Mouse (Mus musculus): Measurements from ENCODE around the gene Gm20662. TPM values are rescaled to one million over a fixed set of nuclear protein-coding genes. Genes with fewer than 3 reads are reported as not detected.

The Gm20662 gene
- polyA plus RNA-seq, 1 experiment from 2014 or later, result 0.96 TPM

GRCm38 (mm10) chr9:108067900-108068299 is 71.8 kb downstream of the Gm20662 start:
- Histone ChIP-seq H3K9ac (ENCODE audit: low read length) (no peak overlapping the region), H3K27me3 (ENCODE audit: control insufficient read depth, insufficient read depth, low read length) (no peaks in the 10 kb centered on the region), H3K9me3 (ENCODE audit: control insufficient read depth, low read length) (no peaks in the 10 kb centered on the region), H3K4me1 (ENCODE audit: control insufficient read depth, insufficient read depth, low read length) (no peaks in the 10 kb centered on the region), H3K4me3 (ENCODE audit: low read depth, low read length) (no peak overlapping the region), H3K27ac (replicated peaks; ENCODE audit: low read depth, low read length) (no peak overlapping the region), H3K36me3 (ENCODE audit: control insufficient read depth, insufficient read depth, low read length) (peaks cover 13% of the 10 kb centered on the region), H3K4me2 (ENCODE audit: low read depth, severe bottlenecking) (no peak overlapping the region)
- peak; percentile 45; the same call in 1 of the 2 replicates for ATAC-seq (ENCODE audit: insufficient number of reproducible peaks, low FRiP score, low TSS enrichment, low read depth)
- 16% methylated on average over 8 of the region's 8 CpGs for WGBS
- DNase-seq (ENCODE audit: low spot score), result peak; percentile 94

- no peak overlapping the region for H3K9ac ChIP-seq (ENCODE audit: low read length)
- no peak for DNase-seq (ENCODE audit: low spot score)
- peaks cover 12% of the 10 kb centered on the region for H3K36me3 ChIP-seq (ENCODE audit: control insufficient read depth, insufficient read depth, low read length)
- no peak overlapping the region for H3K4me2 ChIP-seq (ENCODE audit: low read depth, severe bottlenecking)
- no peaks in the 10 kb centered on the region for H3K27me3 ChIP-seq (ENCODE audit: control insufficient read depth, insufficient read depth, low read length)
- H3K4me1 ChIP-seq (ENCODE audit: control insufficient read depth, insufficient read depth, low read length), result no peaks in the 10 kb centered on the region
- WGBS, result 95% methylated on average over 9 of the region's 9 CpGs
- no peaks in the 10 kb centered on the region for H3K9me3 ChIP-seq (ENCODE audit: control insufficient read depth, low read length)
- no peak overlapping the region for H3K27ac ChIP-seq (replicated peaks; ENCODE audit: low read depth, low read length)
- H3K4me3 ChIP-seq (ENCODE audit: low read depth, low read length), result no peak overlapping the region
- ATAC-seq (ENCODE audit: insufficient number of reproducible peaks, low FRiP score, low TSS enrichment, low read depth), result no peak
These were observed 72.9 kb downstream of the Gm20662 start for GRCm38 (mm10) chr9:108069007-108069406.

GRCm38 (mm10) chr9:108069529-108069928 is 73.4 kb downstream of the Gm20662 start:
- no peak for ATAC-seq (ENCODE audit: insufficient number of reproducible peaks, low FRiP score, low TSS enrichment, low read depth)
- 93% methylated on average over 7 of the region's 7 CpGs for WGBS
- peaks cover 12% of the 10 kb centered on the region for H3K36me3 ChIP-seq (ENCODE audit: control insufficient read depth, insufficient read depth, low read length)

GRCm38 (mm10) chr9:108071801-108072200 is 75.7 kb downstream of the Gm20662 start:
- H3K9me3 ChIP-seq (ENCODE audit: control insufficient read depth, low read length), result no peaks in the 10 kb centered on the region
- no peaks in the 10 kb centered on the region for H3K27me3 ChIP-seq (ENCODE audit: control insufficient read depth, insufficient read depth, low read length)
- DNase-seq (ENCODE audit: low spot score) (no peak), ATAC-seq (ENCODE audit: insufficient number of reproducible peaks, low FRiP score, low TSS enrichment, low read depth) (no peak)
- peaks cover 12% of the 10 kb centered on the region for H3K36me3 ChIP-seq (ENCODE audit: control insufficient read depth, insufficient read depth, low read length)
- no peak overlapping the region for H3K4me3 ChIP-seq (ENCODE audit: low read depth, low read length)
- H3K4me1 ChIP-seq (ENCODE audit: control insufficient read depth, insufficient read depth, low read length), result no peaks in the 10 kb centered on the region
- WGBS, result 83% methylated on average over 4 of the region's 4 CpGs
- H3K27ac ChIP-seq (replicated peaks; ENCODE audit: low read depth, low read length), result no peak overlapping the region
- H3K9ac ChIP-seq (ENCODE audit: low read length), result no peak overlapping the region
- no peak overlapping the region for H3K4me2 ChIP-seq (ENCODE audit: low read depth, severe bottlenecking)

More at GRCm38 (mm10) chr9:108069529-108069928, 73.4 kb downstream of the Gm20662 start:
- Histone ChIP-seq H3K9me3 (ENCODE audit: control insufficient read depth, low read length) (no peaks in the 10 kb centered on the region), H3K4me3 (ENCODE audit: low read depth, low read length) (no peak overlapping the region), H3K27ac (replicated peaks; ENCODE audit: low read depth, low read length) (no peak overlapping the region), H3K4me2 (ENCODE audit: low read depth, severe bottlenecking) (no peak overlapping the region), H3K9ac (ENCODE audit: low read length) (no peak overlapping the region), H3K27me3 (ENCODE audit: control insufficient read depth, insufficient read depth, low read length) (no peaks in the 10 kb centered on the region), H3K4me1 (ENCODE audit: control insufficient read depth, insufficient read depth, low read length) (no peaks in the 10 kb centered on the region)
- no peak for DNase-seq (ENCODE audit: low spot score)

GRCm38 (mm10) chr9:108072481-108072924 is 76.4 kb downstream of the Gm20662 start:
- Histone ChIP-seq H3K4me1 (ENCODE audit: control insufficient read depth, insufficient read depth, low read length) (no peaks in the 10 kb centered on the region), H3K27me3 (ENCODE audit: control insufficient read depth, insufficient read depth, low read length) (no peaks in the 10 kb centered on the region), H3K4me3 (ENCODE audit: low read depth, low read length) (no peak overlapping the region), H3K27ac (replicated peaks; ENCODE audit: low read depth, low read length) (no peak overlapping the region), H3K4me2 (ENCODE audit: low read depth, severe bottlenecking) (no peak overlapping the region), H3K9me3 (ENCODE audit: control insufficient read depth, low read length) (no peaks in the 10 kb centered on the region), H3K36me3 (ENCODE audit: control insufficient read depth, insufficient read depth, low read length) (peaks cover 12% of the 10 kb centered on the region), H3K9ac (ENCODE audit: low read length) (no peak overlapping the region)
- ATAC-seq (ENCODE audit: insufficient number of reproducible peaks, low FRiP score, low TSS enrichment, low read depth) (no peak), DNase-seq (ENCODE audit: low spot score) (no peak)
- WGBS, result 58% methylated on average over 9 of the region's 9 CpGs

- H3K27me3 ChIP-seq (ENCODE audit: control insufficient read depth, insufficient read depth, low read length), result no peaks in the 10 kb centered on the region
- peaks cover 12% of the 10 kb centered on the region for H3K36me3 ChIP-seq (ENCODE audit: control insufficient read depth, insufficient read depth, low read length)
- no peak overlapping the region for H3K4me2 ChIP-seq (ENCODE audit: low read depth, severe bottlenecking)
- no peak overlapping the region for H3K27ac ChIP-seq (replicated peaks; ENCODE audit: low read depth, low read length)
- no peaks in the 10 kb centered on the region for H3K9me3 ChIP-seq (ENCODE audit: control insufficient read depth, low read length)
- peaks cover 2% of the 10 kb centered on the region for H3K4me1 ChIP-seq (ENCODE audit: control insufficient read depth, insufficient read depth, low read length)
- no peak overlapping the region for H3K4me3 ChIP-seq (ENCODE audit: low read depth, low read length)
- ATAC-seq (ENCODE audit: insufficient number of reproducible peaks, low FRiP score, low TSS enrichment, low read depth) (no peak), DNase-seq (ENCODE audit: low spot score) (no peak)
- WGBS, result 63% methylated on average over 7 of the region's 7 CpGs
- H3K9ac ChIP-seq (ENCODE audit: low read length), result no peak overlapping the region
These were observed 77.2 kb downstream of the Gm20662 start for GRCm38 (mm10) chr9:108073141-108073930.

- Histone ChIP-seq H3K36me3 (ENCODE audit: control insufficient read depth, insufficient read depth, low read length) (peaks cover 5% of the 10 kb centered on the region; the same call in 1 of the 2 replicates), H3K4me1 (ENCODE audit: control insufficient read depth, insufficient read depth, low read length) (peaks cover 10% of the 10 kb centered on the region), H3K27me3 (ENCODE audit: control insufficient read depth, insufficient read depth, low read length) (peaks cover 26% of the 10 kb centered on the region), H3K9me3 (ENCODE audit: control insufficient read depth, low read length) (no peaks in the 10 kb centered on the region), H3K4me2 (ENCODE audit: low read depth, severe bottlenecking) (peak within 1 kb of the TSS; percentile 94), H3K27ac (replicated peaks; ENCODE audit: low read depth, low read length) (no peak within 1 kb of the TSS), H3K9ac (ENCODE audit: low read length) (peak within 1 kb of the TSS; percentile 89), H3K4me3 (ENCODE audit: low read depth, low read length) (peak within 1 kb of the TSS; percentile 80)
- 73% methylated on average over 5 of the region's 5 CpGs for WGBS
- ATAC-seq (ENCODE audit: insufficient number of reproducible peaks, low FRiP score, low TSS enrichment, low read depth) (no peak), DNase-seq (ENCODE audit: low spot score) (no peak)
These were observed 84.0 kb downstream of the Gm20662 start, which contains the start of gene Mst1 for GRCm38 (mm10) chr9:108080168-108080567. Gene Mst1 (plus strand): TSS chr9:108080436.

- WGBS, result 5% methylated on average over 19 of the region's 19 CpGs
- peaks cover 26% of the 10 kb centered on the region for H3K27me3 ChIP-seq (ENCODE audit: control insufficient read depth, insufficient read depth, low read length)
- H3K9me3 ChIP-seq (ENCODE audit: control insufficient read depth, low read length), result no peaks in the 10 kb centered on the region
- no peak overlapping the region for H3K9ac ChIP-seq (ENCODE audit: low read length)
- H3K36me3 ChIP-seq (ENCODE audit: control insufficient read depth, insufficient read depth, low read length), result peaks cover 5% of the 10 kb centered on the region; the same call in 1 of the 2 replicates
- no peak overlapping the region for H3K27ac ChIP-seq (replicated peaks; ENCODE audit: low read depth, low read length)
- peak overlapping the region; percentile 36; the same call in 1 of the 2 replicates for H3K4me2 ChIP-seq (ENCODE audit: low read depth, severe bottlenecking)
- no peak for ATAC-seq (ENCODE audit: insufficient number of reproducible peaks, low FRiP score, low TSS enrichment, low read depth)
- no peak for DNase-seq (ENCODE audit: low spot score)
- 0 out of 2 replicates have a peak overlapping the region, but pooled peaks have one; percentile 10 for H3K4me3 ChIP-seq (ENCODE audit: low read depth, low read length)
- peaks cover 10% of the 10 kb centered on the region for H3K4me1 ChIP-seq (ENCODE audit: control insufficient read depth, insufficient read depth, low read length)
These were observed 86.4 kb downstream of the Gm20662 start for GRCm38 (mm10) chr9:108082549-108082948.

Data from limb, embryonic 11.5 days (tissue).